ENCODE assay signal across 8 mouse cellular contexts in the genomic region with DNA sequence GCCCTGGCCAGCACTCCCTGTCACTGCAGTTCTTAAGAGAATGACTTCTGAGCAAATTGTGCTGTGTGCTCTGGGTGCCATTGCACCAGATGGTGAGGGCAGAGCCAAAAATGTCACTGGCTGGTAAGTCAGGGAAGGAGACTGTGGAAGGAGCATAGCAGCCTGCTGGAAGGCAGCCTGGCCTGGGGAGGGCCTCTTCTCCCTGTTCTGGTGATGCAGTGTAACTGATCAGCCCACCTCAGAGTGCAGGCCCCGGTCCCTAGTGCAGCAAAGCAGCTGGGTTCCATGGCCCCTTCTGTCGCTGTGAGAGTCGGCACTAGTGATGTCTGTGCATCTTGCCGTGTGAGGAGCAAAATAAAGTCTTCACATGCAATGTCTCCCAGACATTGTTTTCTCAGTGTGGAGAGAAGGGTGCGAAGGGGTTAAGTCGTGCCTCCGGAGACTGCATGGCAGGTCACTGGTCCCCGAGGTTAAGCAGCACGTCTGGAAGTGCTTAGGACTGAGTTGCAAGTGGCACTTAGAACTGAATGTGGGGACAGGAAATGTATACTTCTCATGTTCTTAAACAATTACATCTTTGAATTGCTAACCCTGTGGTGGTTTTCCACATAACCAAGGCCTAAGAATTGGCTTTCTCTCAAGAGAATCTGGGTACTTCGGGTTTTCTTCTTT.
DNase-seq lines count a peak whose midpoint lies in the region; ATAC-seq and TF ChIP-seq lines count a peak whose summit lies in the region.

No protein-coding gene starts in this region.

- intact Hi-C loops in left cerebral cortex, adult 2 months (cut with DNase I) = no loop called here
- intact Hi-C loops in left cerebral cortex, postnatal 10 days (cut with DNase I) = no loop called here

- H3K4me3 ChIP-seq in left cerebral cortex, adult 2 months = no peak overlapping the region
- H3K4me3 ChIP-seq in forebrain, embryonic 15.5 days = no peak overlapping the region
- no peak overlapping the region for H3K4me3 ChIP-seq in midbrain, embryonic 14.5 days (replicated peaks; ENCODE audit: low read depth, low read length)

- no peak for TF ChIP-seq CTCF in left cerebral cortex, adult 2 months (IDR thresholded peaks at IDR 0.05)

- peak; percentile 71 for ATAC-seq in forebrain, embryonic 15.5 days (replicated peaks)
- ATAC-seq in midbrain, embryonic 14.5 days (ENCODE audit: low FRiP score, low TSS enrichment) = no peak

- DNase-seq in left cerebral cortex, adult 2 months (ENCODE audit: extremely low spot score in 1 of 2, low spot score in 2 of 2) = no peak
- no peak for DNase-seq in left cerebral cortex, postnatal 10 days (ENCODE audit: extremely low spot score in 1 of 2, low spot score in 2 of 2)
- peak; percentile 81 to 84 for DNase-seq in cerebellum, postnatal 14 days
- DNase-seq in midbrain, embryonic 14.5 days = peak; percentile 21
- DNase-seq in thymus, postnatal 4 days = no peak
- DNase-seq in gastrocnemius, postnatal 10 days = no peak
- no peak for DNase-seq in kidney, postnatal 25 days

- WGBS in forebrain, embryonic 15.5 days = 33% methylated on average over 10 of the region's 10 CpGs
- 30% methylated on average over 10 of the region's 10 CpGs for WGBS in midbrain, embryonic 14.5 days

- 0 out of 2 replicates have a peak overlapping the region, but pooled peaks have one; percentile 23 for H3K9ac ChIP-seq in forebrain, embryonic 15.5 days (replicated peaks)
- no peak overlapping the region; the same call in 1 of the 2 replicates for H3K9ac ChIP-seq in midbrain, embryonic 14.5 days (replicated peaks; ENCODE audit: low read length)

- H3K4me1 ChIP-seq in forebrain, embryonic 15.5 days = peaks cover 21% of the 10 kb centered on the region
- H3K4me1 ChIP-seq in midbrain, embryonic 14.5 days (ENCODE audit: control insufficient read depth, insufficient read depth, low read length) = peaks cover 15% of the 10 kb centered on the region; the same call in 1 of the 2 replicates

- H3K27me3 ChIP-seq in forebrain, embryonic 15.5 days = no peaks in the 10 kb centered on the region
- no peaks in the 10 kb centered on the region for H3K27me3 ChIP-seq in midbrain, embryonic 14.5 days (ENCODE audit: control insufficient read depth, insufficient read depth, low read length)

- no peaks in the 10 kb centered on the region for H3K36me3 ChIP-seq in forebrain, embryonic 15.5 days
- no peaks in the 10 kb centered on the region for H3K36me3 ChIP-seq in midbrain, embryonic 14.5 days (ENCODE audit: control insufficient read depth, insufficient read depth, low read length)

- no peak overlapping the region for H3K4me2 ChIP-seq in forebrain, embryonic 15.5 days (replicated peaks)
- H3K4me2 ChIP-seq in midbrain, embryonic 14.5 days (ENCODE audit: low read length) = no peak overlapping the region

- peak overlapping the region; percentile 68 for H3K27ac ChIP-seq in left cerebral cortex, adult 2 months
- H3K27ac ChIP-seq in forebrain, embryonic 15.5 days (replicated peaks) = peak overlapping the region; percentile 53
- H3K27ac ChIP-seq in midbrain, embryonic 14.5 days (replicated peaks; ENCODE audit: low read depth, low read length) = peak overlapping the region; percentile 49; the same call in 1 of the 2 replicates

- H3K9me3 ChIP-seq in forebrain, embryonic 15.5 days = no peaks in the 10 kb centered on the region
- no peaks in the 10 kb centered on the region for H3K9me3 ChIP-seq in midbrain, embryonic 14.5 days (ENCODE audit: control insufficient read depth, low read length)

Comparison
In these comparisons a context has a peak if more than half of its experiments do, and no peak if none do; other contexts are left out.
1. DNase-seq: peak in cerebellum, postnatal 14 days (2 of 2) and midbrain, embryonic 14.5 days (single experiment); none in left cerebral cortex, adult 2 months (0 of 2), left cerebral cortex, postnatal 10 days (0 of 2), thymus, postnatal 4 days (single experiment), gastrocnemius, postnatal 10 days (single experiment) and kidney, postnatal 25 days (0 of 2).
2. Peak in every context shown above with its lines, with median percentiles within 50 percentile points of each other: H3K27ac ChIP-seq.